Mouse (Mus musculus) midbrain, embryonic 14.5 days (tissue): ENCODE measurements at regions not wholly inside any gene's neighbourhood (a gene's known extent, or its start where the extent isn't known, plus 50 kb on each side); places are given as distances from the start of the nearest gene placed in this dataset.

Source experiments
- ATAC-seq: fragments of 200-750 bp; cut with Nextera tagmentation; 2 replicates; pipeline ENCODE4 v1.8.0; 2017; ENCODE audit warnings: moderate number of reproducible peaks, moderate library complexity; ENCODE audit not compliant: low FRiP score, low TSS enrichment
- DNase-seq: peaks from one replicate; pipeline ENCODE4 v3.0.0-alpha.2; 2015
- H3K27ac ChIP-seq: fragments of 300-500 bp; sonication (generic); replicated peaks from 2 replicates; pipeline ENCODE4 v1.5.1; 2014; ENCODE audit warnings: mild to moderate bottlenecking, low read depth, low read length, moderate library complexity
- H3K27me3 ChIP-seq: fragments of 300-500 bp; sonication (generic); 2 replicates; pipeline ENCODE4 v1.6.1; 2014; ENCODE audit warnings: low read length, control low read depth, mixed read lengths; ENCODE audit not compliant: control insufficient read depth, insufficient read depth
- H3K36me3 ChIP-seq: fragments of 300-500 bp; sonication (generic); 2 replicates; pipeline ENCODE4 v1.6.1; 2014; ENCODE audit warnings: low read length, control low read depth; ENCODE audit not compliant: control insufficient read depth, insufficient read depth
- H3K4me1 ChIP-seq: fragments of 300-500 bp; sonication (generic); 2 replicates; pipeline ENCODE4 v1.6.1; 2014; ENCODE audit warnings: mild to moderate bottlenecking, antibody characterized with exemption, low read length, control low read depth; ENCODE audit not compliant: control insufficient read depth, insufficient read depth
- H3K4me2 ChIP-seq: fragments of 300-500 bp; sonication (generic); 2 replicates; pipeline ENCODE4 v1.6.1; 2014; ENCODE audit warnings: mild to moderate bottlenecking, low read length, moderate library complexity
- H3K4me3 ChIP-seq: fragments of 300-500 bp; sonication (generic); replicated peaks from 2 replicates; pipeline ENCODE4 v1.5.1; 2014; ENCODE audit warnings: low read depth, low read length
- H3K9ac ChIP-seq: fragments of 300-500 bp; sonication (generic); replicated peaks from 2 replicates; pipeline ENCODE4 v1.6.1; 2014; ENCODE audit warnings: mild to moderate bottlenecking, low read length, moderate library complexity
- H3K9me3 ChIP-seq: fragments of 300-500 bp; sonication (generic); 2 replicates; pipeline ENCODE4 v1.6.1; 2016; ENCODE audit warnings: low read length, control low read depth, mixed read lengths; ENCODE audit not compliant: control insufficient read depth
- WGBS: fragments of 180-500 bp; shearing (Covaris S2); extraction: QIAGEN DNeasy Blood & Tissue Kit; methylation state at CpG from one replicate; pipeline ENCODE4 v1.1.7; 2014; 5-methylcytosine and 5-hydroxymethylcytosine counted together

GRCm38 (mm10) chr15:28560035-28560434, 356.5 kb downstream of the Dnah5 start:
- no peak overlapping the region for H3K4me2 ChIP-seq
- H3K27me3 ChIP-seq = no peaks in the 10 kb centered on the region
- no peak overlapping the region for H3K4me3 ChIP-seq
- no peaks in the 10 kb centered on the region for H3K9me3 ChIP-seq
- WGBS = 100% methylated on average over 1 of the region's 1 CpGs
- no peak overlapping the region for H3K27ac ChIP-seq
- no peak overlapping the region for H3K9ac ChIP-seq
- no peak for ATAC-seq
- no peak for DNase-seq
- no peaks in the 10 kb centered on the region for H3K4me1 ChIP-seq
- H3K36me3 ChIP-seq = no peaks in the 10 kb centered on the region

GRCm38 (mm10) chr15:28595294-28595693, 391.7 kb downstream of the Dnah5 start:
- Histone ChIP-seq H3K27me3 (no peaks in the 10 kb centered on the region), H3K27ac (no peak overlapping the region), H3K9me3 (no peaks in the 10 kb centered on the region), H3K4me1 (no peaks in the 10 kb centered on the region), H3K4me3 (no peak overlapping the region), H3K36me3 (no peaks in the 10 kb centered on the region), H3K9ac (no peak overlapping the region), H3K4me2 (no peak overlapping the region)
- no peak for ATAC-seq
- no peak for DNase-seq

GRCm38 (mm10) chr15:28595725-28596124, 392.2 kb downstream of the Dnah5 start:
- H3K27me3 ChIP-seq = no peaks in the 10 kb centered on the region
- no peaks in the 10 kb centered on the region for H3K36me3 ChIP-seq
- no peak overlapping the region for H3K4me2 ChIP-seq
- H3K27ac ChIP-seq = no peak overlapping the region
- ATAC-seq (no peak), DNase-seq (no peak)
- H3K4me1 ChIP-seq = no peaks in the 10 kb centered on the region
- no peaks in the 10 kb centered on the region for H3K9me3 ChIP-seq
- no peak overlapping the region for H3K9ac ChIP-seq
- H3K4me3 ChIP-seq = no peak overlapping the region
- 80% methylated on average over 4 of the region's 4 CpGs for WGBS

GRCm38 (mm10) chr15:28600132-28600531, 396.6 kb downstream of the Dnah5 start:
- 71% methylated on average over 5 of the region's 5 CpGs for WGBS
- peak; percentile 24 for DNase-seq
- no peaks in the 10 kb centered on the region for H3K4me1 ChIP-seq

GRCm38 (mm10) chr15:28615662-28616061, 412.1 kb downstream of the Dnah5 start:
- DNase-seq = no peak
- no peak overlapping the region for H3K27ac ChIP-seq

More at GRCm38 (mm10) chr15:28600132-28600531, 396.6 kb downstream of the Dnah5 start:
- Histone ChIP-seq H3K9ac (no peak overlapping the region), H3K27me3 (no peaks in the 10 kb centered on the region), H3K4me3 (no peak overlapping the region), H3K27ac (no peak overlapping the region), H3K9me3 (no peaks in the 10 kb centered on the region), H3K4me2 (no peak overlapping the region), H3K36me3 (no peaks in the 10 kb centered on the region)
- ATAC-seq = no peak

GRCm38 (mm10) chr15:28640349-28640748, 436.8 kb downstream of the Dnah5 start:
- H3K9me3 ChIP-seq = no peaks in the 10 kb centered on the region
- H3K27ac ChIP-seq = no peak overlapping the region
- H3K4me2 ChIP-seq = no peak overlapping the region
- H3K9ac ChIP-seq = no peak overlapping the region
- no peaks in the 10 kb centered on the region for H3K27me3 ChIP-seq
- no peaks in the 10 kb centered on the region for H3K4me1 ChIP-seq
- peak; percentile 35 for DNase-seq
- no peak; the same call in 1 of the 2 replicates for ATAC-seq
- no peaks in the 10 kb centered on the region for H3K36me3 ChIP-seq
- no peak overlapping the region for H3K4me3 ChIP-seq
- WGBS = 4% methylated on average over 3 of the region's 3 CpGs

More at GRCm38 (mm10) chr15:28615662-28616061, 412.1 kb downstream of the Dnah5 start:
- Histone ChIP-seq H3K4me1 (no peaks in the 10 kb centered on the region), H3K9ac (no peak overlapping the region), H3K9me3 (no peaks in the 10 kb centered on the region), H3K36me3 (no peaks in the 10 kb centered on the region), H3K4me2 (no peak overlapping the region), H3K4me3 (no peak overlapping the region), H3K27me3 (no peaks in the 10 kb centered on the region)
- ATAC-seq = no peak
- WGBS = 81% methylated on average over 3 of the region's 3 CpGs

- Histone ChIP-seq H3K9me3 (no peaks in the 10 kb centered on the region), H3K27me3 (no peaks in the 10 kb centered on the region), H3K27ac (no peak overlapping the region), H3K36me3 (no peaks in the 10 kb centered on the region), H3K4me1 (no peaks in the 10 kb centered on the region), H3K4me3 (no peak overlapping the region), H3K9ac (no peak overlapping the region), H3K4me2 (no peak overlapping the region)
- ATAC-seq (no peak), DNase-seq (peak; percentile 63)
- WGBS = 4% methylated on average over 1 of the region's 1 CpGs
Measured at GRCm38 (mm10) chr15:28645122-28645521, 441.6 kb downstream of the Dnah5 start.

- no peak overlapping the region for H3K4me2 ChIP-seq
- no peak overlapping the region for H3K4me3 ChIP-seq
- no peak for ATAC-seq
- H3K4me1 ChIP-seq = no peaks in the 10 kb centered on the region
- H3K9me3 ChIP-seq = no peaks in the 10 kb centered on the region
- H3K36me3 ChIP-seq = no peaks in the 10 kb centered on the region
- no peak overlapping the region for H3K9ac ChIP-seq
- no peak overlapping the region for H3K27ac ChIP-seq
- H3K27me3 ChIP-seq = no peaks in the 10 kb centered on the region
- 56% methylated on average over 3 of the region's 3 CpGs for WGBS
- no peak for DNase-seq
Measured at GRCm38 (mm10) chr15:28653996-28654395, 450.4 kb downstream of the Dnah5 start.

GRCm38 (mm10) chr15:28663847-28664602, 460.5 kb downstream of the Dnah5 start:
- no peaks in the 10 kb centered on the region for H3K27me3 ChIP-seq
- peak; percentile 65 for DNase-seq
- no peaks in the 10 kb centered on the region for H3K9me3 ChIP-seq
- 86% methylated on average over 6 of the region's 6 CpGs for WGBS
- no peak overlapping the region for H3K27ac ChIP-seq
- no peak; the same call in 1 of the 2 replicates for ATAC-seq
- no peaks in the 10 kb centered on the region for H3K4me1 ChIP-seq
- no peak overlapping the region for H3K4me2 ChIP-seq
- no peak overlapping the region for H3K4me3 ChIP-seq
- H3K9ac ChIP-seq = no peak overlapping the region
- H3K36me3 ChIP-seq = no peaks in the 10 kb centered on the region
